Mouse (Mus musculus): ENCODE results near the gene Grb14. TPM values are rescaled to one million over a fixed set of nuclear protein-coding genes. Genes with fewer than 3 reads are reported as not detected.

Gene Grb14
- polyA plus RNA-seq (2014; fragmentation: Nextera tagmentation; extraction: Ambion mirVana) = 60.7 and 62.9 TPM in 2 replicates

DNA sequence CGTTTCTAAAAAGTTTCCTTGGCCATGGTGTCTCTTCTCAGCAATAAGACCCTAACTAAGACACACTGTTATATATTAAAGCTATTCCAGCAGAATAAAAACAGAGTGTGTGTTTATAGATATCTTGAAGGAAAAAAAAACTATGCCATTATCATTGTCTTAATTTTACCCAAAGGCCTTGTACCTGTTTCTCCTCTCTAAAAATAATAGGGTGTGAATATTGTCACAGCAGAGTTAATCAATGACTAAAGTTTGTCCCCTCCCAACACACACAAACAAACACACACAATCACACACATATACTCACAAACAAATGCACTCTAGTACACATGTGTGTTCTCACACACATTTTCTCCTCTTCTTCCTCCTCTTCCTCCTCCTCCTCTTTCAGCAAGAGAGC is at the start of gene Grb14:
TSS of gene Grb14 (minus strand) at position 101 of the 400 bp plus-strand sequence.
- no peak within 1 kb of the TSS for H3K9ac ChIP-seq (ENCODE audit: low read depth, low read length)
- 79% methylated on average over 1 of the region's 1 CpGs for WGBS (ENCODE audit: insufficient replicate concordance)
- H3K27ac ChIP-seq (ENCODE audit: low read depth, low read length) = no peak within 1 kb of the TSS
- H3K36me3 ChIP-seq (ENCODE audit: control insufficient read depth, insufficient read depth, low read length) = no peaks in the 10 kb centered on the region
- H3K27me3 ChIP-seq (ENCODE audit: control insufficient read depth, insufficient read depth, low read length) = no peaks in the 10 kb centered on the region
- H3K4me3 ChIP-seq (ENCODE audit: low read depth, low read length) = no peak within 1 kb of the TSS
- no peak for ATAC-seq (replicated peaks; ENCODE audit: insufficient number of reproducible peaks, low FRiP score, low TSS enrichment)
- H3K4me1 ChIP-seq (ENCODE audit: control insufficient read depth, insufficient read depth, low read length) = no peaks in the 10 kb centered on the region; the same call in 1 of the 2 replicates
- no peak within 1 kb of the TSS for H3K4me2 ChIP-seq
- H3K9me3 ChIP-seq (replicated peaks; ENCODE audit: control insufficient read depth, low read length) = no peaks in the 10 kb centered on the region

DNA sequence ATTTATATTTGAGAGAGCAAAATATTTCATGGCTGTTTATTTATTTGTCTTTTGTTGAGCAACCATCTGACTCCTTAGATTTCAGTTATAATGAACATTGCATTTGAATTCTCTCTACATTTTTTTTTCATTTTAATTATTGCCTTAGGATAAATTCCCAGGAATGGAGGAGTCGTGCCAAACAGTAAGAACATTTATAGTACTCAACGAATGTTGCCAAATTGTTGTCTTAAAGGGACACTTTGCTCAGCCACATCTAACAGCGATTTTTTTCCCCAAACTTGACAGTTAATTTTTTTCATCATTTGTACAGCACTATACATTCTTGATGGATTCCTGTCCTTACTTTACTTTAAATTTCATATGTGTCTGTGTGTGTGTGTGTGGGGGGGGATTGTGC is 47.4 kb upstream of the Grb14 start:
- ATAC-seq (replicated peaks; ENCODE audit: insufficient number of reproducible peaks, low FRiP score, low TSS enrichment) = no peak
- no peak overlapping the region for H3K9ac ChIP-seq (ENCODE audit: low read depth, low read length)
- H3K4me2 ChIP-seq = no peak overlapping the region
- no peak overlapping the region for H3K27ac ChIP-seq (ENCODE audit: low read depth, low read length)
- H3K4me1 ChIP-seq (ENCODE audit: control insufficient read depth, insufficient read depth, low read length) = no peaks in the 10 kb centered on the region
- 82% methylated on average over 3 of the region's 3 CpGs for WGBS (ENCODE audit: insufficient replicate concordance)
- H3K4me3 ChIP-seq (ENCODE audit: low read depth, low read length) = no peak overlapping the region
- no peaks in the 10 kb centered on the region for H3K9me3 ChIP-seq (replicated peaks; ENCODE audit: control insufficient read depth, low read length)
- H3K27me3 ChIP-seq (ENCODE audit: control insufficient read depth, insufficient read depth, low read length) = no peaks in the 10 kb centered on the region
- no peaks in the 10 kb centered on the region for H3K36me3 ChIP-seq (ENCODE audit: control insufficient read depth, insufficient read depth, low read length)

- Histone ChIP-seq H3K9me3 (replicated peaks; ENCODE audit: control insufficient read depth, low read length) (no peaks in the 10 kb centered on the region), H3K4me2 (no peak overlapping the region), H3K27ac (ENCODE audit: low read depth, low read length) (no peak overlapping the region), H3K27me3 (ENCODE audit: control insufficient read depth, insufficient read depth, low read length) (no peaks in the 10 kb centered on the region), H3K36me3 (ENCODE audit: control insufficient read depth, insufficient read depth, low read length) (no peaks in the 10 kb centered on the region), H3K4me3 (ENCODE audit: low read depth, low read length) (no peak overlapping the region), H3K9ac (ENCODE audit: low read depth, low read length) (no peak overlapping the region), H3K4me1 (ENCODE audit: control insufficient read depth, insufficient read depth, low read length) (no peaks in the 10 kb centered on the region)
- no peak for ATAC-seq (replicated peaks; ENCODE audit: insufficient number of reproducible peaks, low FRiP score, low TSS enrichment)
- WGBS (ENCODE audit: insufficient replicate concordance) = 72% methylated on average over 2 of the region's 2 CpGs
These were observed 29.0 kb upstream of the Grb14 start for GRCm38 (mm10) chr2:65053764-65054163.

DNA sequence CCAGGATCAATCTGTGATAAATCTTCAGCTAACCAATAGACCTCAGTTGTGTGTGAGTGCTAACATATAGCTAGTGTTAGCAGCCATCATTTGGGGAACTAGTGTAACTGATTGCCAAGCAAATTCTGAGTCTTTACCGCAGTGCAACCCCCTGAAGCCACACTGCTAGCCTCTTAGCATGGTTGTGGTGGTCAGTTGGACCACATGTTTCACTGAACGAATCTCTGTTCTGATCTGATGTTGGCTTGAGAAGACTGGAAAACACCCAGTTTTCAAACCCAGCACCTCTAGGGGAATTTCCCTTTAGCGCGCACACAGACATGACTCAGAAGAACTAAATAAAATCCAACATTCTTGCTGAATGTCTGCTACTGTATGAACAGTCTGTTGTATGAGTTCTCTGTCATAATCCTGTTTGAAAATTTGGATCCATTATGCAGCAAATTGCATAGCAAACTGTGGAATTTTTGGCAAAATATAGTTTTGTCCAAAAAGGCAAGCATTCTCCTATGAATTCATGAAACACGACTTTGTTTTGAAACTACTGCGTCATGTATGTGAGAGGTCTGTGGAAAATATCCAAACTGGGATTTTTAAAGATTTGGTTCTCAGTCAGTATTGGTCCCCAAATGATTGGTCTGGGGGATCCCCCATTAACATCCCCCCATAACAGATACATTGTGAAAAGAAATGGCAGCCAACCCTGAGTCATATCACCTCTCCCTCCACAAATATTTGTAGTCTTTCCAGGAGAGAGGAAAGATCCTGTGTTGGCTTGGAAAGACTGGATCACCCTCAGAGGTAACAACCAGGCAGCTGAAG is 27.6 kb upstream of the Grb14 start:
- H3K4me1 ChIP-seq (ENCODE audit: control insufficient read depth, insufficient read depth, low read length) = no peaks in the 10 kb centered on the region
- H3K4me3 ChIP-seq (ENCODE audit: low read depth, low read length) = no peak overlapping the region
- H3K9ac ChIP-seq (ENCODE audit: low read depth, low read length) = no peak overlapping the region
- 93% methylated on average over 6 of the region's 6 CpGs for whole genome bisulfite sequencing (ENCODE audit: insufficient replicate concordance)
- ATAC-seq (replicated peaks; ENCODE audit: insufficient number of reproducible peaks, low FRiP score, low TSS enrichment) = no peak
- H3K36me3 ChIP-seq (ENCODE audit: control insufficient read depth, insufficient read depth, low read length) = no peaks in the 10 kb centered on the region
- H3K27me3 ChIP-seq (ENCODE audit: control insufficient read depth, insufficient read depth, low read length) = no peaks in the 10 kb centered on the region
- no peak overlapping the region for H3K27ac ChIP-seq (ENCODE audit: low read depth, low read length)
- no peaks in the 10 kb centered on the region for H3K9me3 ChIP-seq (replicated peaks; ENCODE audit: control insufficient read depth, low read length)
- H3K4me2 ChIP-seq = no peak overlapping the region

DNA sequence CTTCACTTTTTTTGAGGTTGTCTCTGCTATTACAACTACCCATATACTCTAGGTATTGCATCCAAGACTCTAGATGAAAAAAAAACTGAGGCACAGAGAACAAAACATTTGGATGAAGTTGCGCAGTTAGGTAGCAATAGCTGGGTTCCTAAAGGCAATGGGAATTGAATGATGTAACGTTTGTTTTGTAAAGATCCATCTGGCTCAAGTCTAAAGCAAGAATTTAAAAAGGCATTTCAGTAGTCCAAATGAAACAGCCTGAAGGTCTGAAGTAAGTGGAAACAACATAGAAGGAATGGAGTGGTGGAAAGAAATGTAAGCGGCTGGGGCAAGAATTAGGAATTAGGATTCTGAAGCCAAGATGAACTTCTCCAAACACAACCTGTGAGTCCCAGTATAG is 26.0 kb upstream of the Grb14 start:
- no peaks in the 10 kb centered on the region for H3K9me3 ChIP-seq (replicated peaks; ENCODE audit: control insufficient read depth, low read length)
- no peak overlapping the region for H3K4me2 ChIP-seq
- H3K36me3 ChIP-seq (ENCODE audit: control insufficient read depth, insufficient read depth, low read length) = no peaks in the 10 kb centered on the region
- H3K4me1 ChIP-seq (ENCODE audit: control insufficient read depth, insufficient read depth, low read length) = no peaks in the 10 kb centered on the region
- WGBS (ENCODE audit: insufficient replicate concordance) = 88% methylated on average over 3 of the region's 3 CpGs
- no peak overlapping the region for H3K4me3 ChIP-seq (ENCODE audit: low read depth, low read length)
- no peaks in the 10 kb centered on the region for H3K27me3 ChIP-seq (ENCODE audit: control insufficient read depth, insufficient read depth, low read length)
- no peak overlapping the region for H3K9ac ChIP-seq (ENCODE audit: low read depth, low read length)
- H3K27ac ChIP-seq (ENCODE audit: low read depth, low read length) = no peak overlapping the region
- ATAC-seq (replicated peaks; ENCODE audit: insufficient number of reproducible peaks, low FRiP score, low TSS enrichment) = no peak

DNA sequence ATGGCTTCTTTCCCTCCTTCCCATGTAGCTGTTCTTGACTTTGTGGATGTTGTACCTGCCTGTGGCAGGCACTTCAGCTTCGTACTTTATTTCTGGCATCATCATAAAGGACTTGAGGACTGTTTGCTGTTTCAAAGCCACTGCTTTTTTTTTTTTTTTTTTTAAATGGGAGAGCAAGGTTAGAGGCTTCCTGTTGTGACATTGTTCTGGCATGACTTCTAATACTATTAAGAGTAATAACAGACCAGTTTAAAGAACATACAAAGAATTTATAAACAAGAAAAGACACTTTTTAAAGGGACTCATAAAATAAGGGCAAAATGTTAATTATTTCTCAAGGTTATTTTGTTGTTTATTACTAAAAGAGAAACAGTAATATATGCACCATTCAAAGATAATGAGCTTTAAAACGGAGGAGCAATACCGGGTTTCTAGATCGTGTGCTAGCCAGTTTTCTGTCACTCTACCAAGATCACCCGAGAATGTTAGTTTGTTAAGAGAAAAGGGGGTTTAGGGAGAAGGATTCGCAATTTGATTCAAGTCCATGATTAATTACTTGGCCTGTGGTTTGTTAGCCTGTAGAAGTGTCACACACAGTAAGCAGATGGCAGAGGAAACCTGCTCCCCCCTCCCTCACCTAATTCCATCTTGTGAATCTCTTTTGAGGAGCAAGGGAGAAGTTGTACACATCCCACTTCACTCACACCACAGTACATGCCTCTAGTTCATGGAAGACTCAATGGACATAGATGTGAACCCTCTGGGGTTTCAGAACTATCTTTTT is 23.6 kb upstream of the Grb14 start:
- H3K4me3 ChIP-seq (ENCODE audit: low read depth, low read length) = no peak overlapping the region
- H3K9me3 ChIP-seq (replicated peaks; ENCODE audit: control insufficient read depth, low read length) = no peaks in the 10 kb centered on the region
- ATAC-seq (replicated peaks; ENCODE audit: insufficient number of reproducible peaks, low FRiP score, low TSS enrichment) = no peak
- WGBS (ENCODE audit: insufficient replicate concordance) = 72% methylated on average over 6 of the region's 6 CpGs
- H3K27me3 ChIP-seq (ENCODE audit: control insufficient read depth, insufficient read depth, low read length) = no peaks in the 10 kb centered on the region
- no peak overlapping the region for H3K9ac ChIP-seq (ENCODE audit: low read depth, low read length)
- H3K4me2 ChIP-seq = no peak overlapping the region
- H3K27ac ChIP-seq (ENCODE audit: low read depth, low read length) = no peak overlapping the region
- no peaks in the 10 kb centered on the region for H3K4me1 ChIP-seq (ENCODE audit: control insufficient read depth, insufficient read depth, low read length)
- no peaks in the 10 kb centered on the region for H3K36me3 ChIP-seq (ENCODE audit: control insufficient read depth, insufficient read depth, low read length)

DNA sequence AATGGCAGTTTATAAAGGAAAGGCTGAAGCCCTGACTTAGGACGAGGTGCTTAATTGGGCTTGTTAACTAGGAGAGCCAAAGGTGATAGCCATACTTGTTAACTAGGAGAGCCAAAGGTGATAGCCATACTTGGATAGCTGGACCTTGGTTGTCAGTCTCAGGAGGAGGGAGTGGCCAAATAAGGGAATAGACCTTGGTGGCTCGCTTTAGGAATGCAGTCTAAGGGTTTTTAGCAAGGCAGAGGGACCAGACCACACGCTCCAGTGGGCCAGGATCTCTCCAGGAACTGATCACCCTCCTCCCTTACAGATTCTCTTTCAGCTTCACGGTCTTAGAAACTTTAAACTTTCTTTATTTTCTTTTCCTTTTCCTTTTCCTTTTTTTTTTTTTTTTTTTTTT is 13.4 kb upstream of the Grb14 start:
- Histone ChIP-seq H3K27me3 (ENCODE audit: control insufficient read depth, insufficient read depth, low read length) (no peaks in the 10 kb centered on the region), H3K9ac (ENCODE audit: low read depth, low read length) (no peak overlapping the region), H3K36me3 (ENCODE audit: control insufficient read depth, insufficient read depth, low read length) (no peaks in the 10 kb centered on the region), H3K4me3 (ENCODE audit: low read depth, low read length) (no peak overlapping the region; the same call in 1 of the 2 replicates), H3K9me3 (replicated peaks; ENCODE audit: control insufficient read depth, low read length) (no peaks in the 10 kb centered on the region), H3K4me2 (peak overlapping the region; percentile 48), H3K4me1 (ENCODE audit: control insufficient read depth, insufficient read depth, low read length) (no peaks in the 10 kb centered on the region), H3K27ac (ENCODE audit: low read depth, low read length) (peak overlapping the region; percentile 50)
- 13% methylated on average over 4 of the region's 4 CpGs for whole genome bisulfite sequencing (ENCODE audit: insufficient replicate concordance)
- no peak for ATAC-seq (replicated peaks; ENCODE audit: insufficient number of reproducible peaks, low FRiP score, low TSS enrichment)

- Histone ChIP-seq H3K36me3 (ENCODE audit: control insufficient read depth, insufficient read depth, low read length) (no peaks in the 10 kb centered on the region), H3K9ac (ENCODE audit: low read depth, low read length) (no peak overlapping the region), H3K27ac (ENCODE audit: low read depth, low read length) (peak overlapping the region; percentile 50; the same call in 1 of the 2 replicates), H3K4me2 (peak overlapping the region; percentile 48), H3K27me3 (ENCODE audit: control insufficient read depth, insufficient read depth, low read length) (no peaks in the 10 kb centered on the region), H3K4me1 (ENCODE audit: control insufficient read depth, insufficient read depth, low read length) (no peaks in the 10 kb centered on the region), H3K9me3 (replicated peaks; ENCODE audit: control insufficient read depth, low read length) (no peaks in the 10 kb centered on the region), H3K4me3 (ENCODE audit: low read depth, low read length) (no peak overlapping the region)
- ATAC-seq (replicated peaks; ENCODE audit: insufficient number of reproducible peaks, low FRiP score, low TSS enrichment) = no peak
- WGBS (ENCODE audit: insufficient replicate concordance) = 23% methylated on average over 8 of the region's 8 CpGs
These were observed 12.8 kb upstream of the Grb14 start for GRCm38 (mm10) chr2:65037546-65037945.

Measured in heart, embryonic 11.5 days (tissue).